Mouse (Mus musculus) cerebellum, adult 2 months (tissue): ENCODE data around the gene Zfp94.

Experiments used
- CTCF ChIP-seq: fragments of 200-500 bp; IDR thresholded peaks from 2 replicates; pipeline ENCODE4 v1.5.1; 2011; ENCODE audit warnings: low read depth, mild to moderate bottlenecking, control low read depth, low read length, moderate library complexity, borderline replicate concordance; ENCODE audit not compliant: insufficient read depth
- POLR2A ChIP-seq: fragments of 200-500 bp; IDR thresholded peaks from 2 replicates; pipeline ENCODE4 v1.6.1; 2011; ENCODE audit warnings: low read length, control low read depth, borderline replicate concordance; ENCODE audit not compliant: insufficient read depth

DNA sequence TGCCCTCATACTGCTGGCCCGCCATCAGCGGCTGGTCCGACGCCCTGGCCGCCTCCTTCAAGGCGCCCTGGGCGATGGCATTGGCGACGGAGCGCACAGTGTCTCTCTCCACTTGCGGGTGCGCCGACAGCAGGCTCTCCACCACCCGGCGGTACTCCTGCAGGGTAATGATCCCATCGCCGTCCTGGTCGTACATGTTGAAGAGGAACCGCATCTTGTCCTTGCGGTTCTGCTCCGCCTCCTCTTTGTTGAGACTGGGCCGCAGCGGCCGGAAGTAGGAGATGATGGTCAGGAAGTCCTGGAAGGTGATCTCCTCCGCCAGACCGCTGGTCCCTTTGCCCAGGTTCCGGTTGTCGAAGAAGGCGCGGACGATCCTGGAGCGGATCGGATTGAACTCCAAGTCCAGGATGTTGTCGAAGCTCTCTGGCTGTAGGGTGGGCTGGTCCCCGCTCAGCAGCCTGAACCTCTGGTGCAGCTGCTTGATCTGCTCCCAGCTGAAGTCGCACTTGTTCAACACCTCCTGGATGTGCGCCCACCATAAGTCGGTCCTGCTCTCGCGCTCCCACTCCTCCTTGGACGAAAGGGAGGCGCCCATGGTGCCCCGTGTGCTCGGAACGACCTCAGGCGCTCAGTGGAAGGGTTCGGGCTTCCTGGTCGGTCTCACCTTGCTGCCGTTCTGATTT is 17.0 kb upstream of the Zfp94 start, which contains the start of gene Tescl:
- TF ChIP-seq POLR2A = no peak
- no peak for TF ChIP-seq CTCF
